In genomic region chr7:126793456-126794270, GRCm38 (mm10) we compare ENCODE assay signal across 10 mouse cellular contexts. TPM values are rescaled to one million over a fixed set of nuclear protein-coding genes. Genes with fewer than 3 reads are reported as not detected.
A peak's percentile ranks its signal among the peaks of the same experiment; 100 is the strongest.
DNase-seq lines count a peak whose midpoint lies in the region; ATAC-seq and TF ChIP-seq lines count a peak whose summit lies in the region.
"Had no signal": no experiment of that assay in that cellular context is flagged by ENCODE, and none has a peak within 500 bp of the region (broad histone marks: within the 10 kb centered on the region; RNA-seq: fewer than 3 reads in every experiment).

No protein-coding gene starts in this region.

- no peaks in the 10 kb centered on the region for H3K27me3 ChIP-seq in forebrain, embryonic 13.5 days
- no peaks in the 10 kb centered on the region for H3K27me3 ChIP-seq in forebrain, embryonic 16.5 days (replicated peaks; ENCODE audit: control insufficient read depth, insufficient read depth, low read length)
- H3K27me3 ChIP-seq in intestine, embryonic 15.5 days (replicated peaks) = no peaks in the 10 kb centered on the region
- no peaks in the 10 kb centered on the region for H3K27me3 ChIP-seq in intestine, postnatal 0 days (replicated peaks; ENCODE audit: control insufficient read depth, insufficient read depth, low read length)
- no peaks in the 10 kb centered on the region for H3K27me3 ChIP-seq in thymus, adult 2 months (ENCODE audit: control insufficient read depth, insufficient read depth, low read length)
- H3K27me3 ChIP-seq in small intestine, adult 2 months (ENCODE audit: control insufficient read depth, insufficient read depth, low read length) = no peaks in the 10 kb centered on the region
- H3K27me3 ChIP-seq: forebrain, embryonic 12.5 days had no signal

- 0 out of 2 replicates have a peak overlapping the region, but pooled peaks have one; percentile 90 for H3K4me2 ChIP-seq in forebrain, embryonic 13.5 days
- no peak overlapping the region for H3K4me2 ChIP-seq in forebrain, embryonic 16.5 days (ENCODE audit: low read length)
- peak overlapping the region; percentile 68; the same call in 1 of the 2 replicates for H3K4me2 ChIP-seq in intestine, embryonic 15.5 days (replicated peaks)
- H3K4me2 ChIP-seq in intestine, postnatal 0 days (replicated peaks; ENCODE audit: low read depth) = no peak overlapping the region

- no peak overlapping the region for H3K4me3 ChIP-seq in forebrain, embryonic 13.5 days
- no peak overlapping the region for H3K4me3 ChIP-seq in forebrain, embryonic 16.5 days (replicated peaks; ENCODE audit: low read length)
- H3K4me3 ChIP-seq in intestine, embryonic 15.5 days (replicated peaks) = no peak overlapping the region
- H3K4me3 ChIP-seq in intestine, postnatal 0 days (ENCODE audit: low read depth, low read length) = no peak overlapping the region
- H3K4me3 ChIP-seq in thymus, adult 2 months (ENCODE audit: control insufficient read depth, insufficient read depth, low read length) = no peak overlapping the region
- no peak overlapping the region for H3K4me3 ChIP-seq in small intestine, adult 2 months (ENCODE audit: low read depth, low read length)

- no peak for DNase-seq in thymus, adult 2 months
- DNase-seq in thymus, postnatal 10 days (ENCODE audit: low spot score in 2 of 2) = no peak
- DNase-seq in lung, adult 18-20 months = no peak
- DNase-seq: cerebellum, postnatal 36 days had no signal

- H3K36me3 ChIP-seq in forebrain, embryonic 13.5 days (ENCODE audit: poor library complexity, severe bottlenecking) = peaks cover 53% of the 10 kb centered on the region
- peaks cover 20% of the 10 kb centered on the region for H3K36me3 ChIP-seq in forebrain, embryonic 16.5 days (ENCODE audit: control insufficient read depth, insufficient read depth)
- H3K36me3 ChIP-seq in intestine, embryonic 15.5 days = peaks cover 24% of the 10 kb centered on the region
- peaks cover 42% of the 10 kb centered on the region for H3K36me3 ChIP-seq in intestine, postnatal 0 days (ENCODE audit: control insufficient read depth, insufficient read depth)
- H3K36me3 ChIP-seq in thymus, adult 2 months (ENCODE audit: control insufficient read depth, insufficient read depth, low read length) = peaks cover 14% of the 10 kb centered on the region
- H3K36me3 ChIP-seq in small intestine, adult 2 months (ENCODE audit: control insufficient read depth, insufficient read depth, low read length) = peaks cover 41% of the 10 kb centered on the region

- TF ChIP-seq POLR2A in thymus, adult 2 months (IDR thresholded peaks at IDR 0.05; ENCODE audit: control insufficient read depth, extremely low read depth, insufficient read depth, low read length, poor library complexity) = no peak
- no peak for TF ChIP-seq POLR2A in small intestine, adult 2 months (IDR thresholded peaks at IDR 0.05; ENCODE audit: low read depth, low read length)

- 78% methylated on average over 4 of the region's 4 CpGs for WGBS in forebrain, embryonic 13.5 days
- 75% methylated on average over 4 of the region's 4 CpGs for WGBS in forebrain, embryonic 16.5 days
- WGBS in intestine, embryonic 15.5 days = 77% methylated on average over 4 of the region's 4 CpGs
- 64% methylated on average over 4 of the region's 4 CpGs for WGBS in intestine, postnatal 0 days
- WGBS in thymus, adult 2 months = 90% methylated on average over 4 of the region's 4 CpGs
- WGBS in small intestine, adult 2 months = 85% methylated on average over 4 of the region's 4 CpGs

- no peak overlapping the region for H3K9ac ChIP-seq in forebrain, embryonic 13.5 days
- no peak overlapping the region for H3K9ac ChIP-seq in forebrain, embryonic 16.5 days (replicated peaks; ENCODE audit: low read depth, low read length)
- H3K9ac ChIP-seq in intestine, embryonic 15.5 days = no peak overlapping the region
- H3K9ac ChIP-seq in intestine, postnatal 0 days (ENCODE audit: low read depth, low read length) = no peak overlapping the region

- TF ChIP-seq CTCF in intestine, postnatal 0 days (IDR thresholded peaks at IDR 0.05; ENCODE audit: low read depth) = no peak
- TF ChIP-seq CTCF in thymus, adult 2 months (IDR thresholded peaks at IDR 0.05; ENCODE audit: borderline replicate concordance, control insufficient read depth, extremely low read depth, insufficient read depth, low read length, poor library complexity) = no peak
- TF ChIP-seq CTCF in small intestine, adult 2 months (IDR thresholded peaks at IDR 0.05; ENCODE audit: extremely low read depth, insufficient read length, insufficient replicate concordance, low read depth, low read length) = no peak

- no peak for ATAC-seq in forebrain, embryonic 13.5 days
- ATAC-seq in forebrain, embryonic 16.5 days = no peak
- ATAC-seq in intestine, embryonic 15.5 days = no peak
- ATAC-seq in intestine, postnatal 0 days = no peak

- H3K4me1 ChIP-seq in forebrain, embryonic 13.5 days = peaks cover 52% of the 10 kb centered on the region
- H3K4me1 ChIP-seq in forebrain, embryonic 16.5 days (replicated peaks; ENCODE audit: control insufficient read depth, insufficient read depth, low read length) = peaks cover 36% of the 10 kb centered on the region
- H3K4me1 ChIP-seq in intestine, embryonic 15.5 days (replicated peaks) = peaks cover 28% of the 10 kb centered on the region
- H3K4me1 ChIP-seq in intestine, postnatal 0 days (replicated peaks; ENCODE audit: control insufficient read depth, insufficient read depth, low read length) = peaks cover 3% of the 10 kb centered on the region; the same call in 1 of the 2 replicates
- H3K4me1 ChIP-seq in thymus, adult 2 months (replicated peaks; ENCODE audit: control insufficient read depth, insufficient read depth, low read length) = peaks cover 35% of the 10 kb centered on the region
- peaks cover 10% of the 10 kb centered on the region for H3K4me1 ChIP-seq in small intestine, adult 2 months (ENCODE audit: control insufficient read depth, insufficient read depth, insufficient read length, low read length)

- H3K9me3 ChIP-seq in forebrain, embryonic 13.5 days (replicated peaks) = no peaks in the 10 kb centered on the region
- no peaks in the 10 kb centered on the region for H3K9me3 ChIP-seq in forebrain, embryonic 16.5 days (ENCODE audit: control insufficient read depth, low read length)
- H3K9me3 ChIP-seq in intestine, embryonic 15.5 days = no peaks in the 10 kb centered on the region
- no peaks in the 10 kb centered on the region for H3K9me3 ChIP-seq in intestine, postnatal 0 days (ENCODE audit: control insufficient read depth)
- H3K9me3 ChIP-seq: forebrain, embryonic 12.5 days had no signal

- no peak overlapping the region; the same call in 1 of the 2 replicates for H3K27ac ChIP-seq in forebrain, embryonic 13.5 days
- H3K27ac ChIP-seq in forebrain, embryonic 16.5 days (ENCODE audit: low read length) = no peak overlapping the region
- no peak overlapping the region for H3K27ac ChIP-seq in intestine, embryonic 15.5 days
- H3K27ac ChIP-seq in intestine, postnatal 0 days (ENCODE audit: low read depth, low read length) = no peak overlapping the region
- H3K27ac ChIP-seq in thymus, adult 2 months (ENCODE audit: control insufficient read depth, insufficient read depth, low read length) = peak overlapping the region; percentile 82
- H3K27ac ChIP-seq in small intestine, adult 2 months (ENCODE audit: insufficient read depth, low read depth, low read length) = peak overlapping the region; percentile 28; the same call in 1 of the 2 replicates

RNA-seq across cellular contexts. Expression of gene Ppp4c, which starts 1.4 kb away (rescaled TPM):
- polyA plus RNA-seq in forebrain, embryonic 13.5 days (2015; fragmentation: Nextera tagmentation; extraction: Ambion mirVana) = 246 and 258 TPM in 2 replicates
- 196 and 202 TPM in 2 replicates for polyA plus RNA-seq in forebrain, embryonic 16.5 days (2015; fragmentation: Nextera tagmentation; extraction: Ambion mirVana)
- polyA plus RNA-seq in intestine, embryonic 15.5 days (2015; fragmentation: Nextera tagmentation; extraction: Ambion mirVana) = 248 and 256 TPM in 2 replicates
- polyA plus RNA-seq in intestine, postnatal 0 days (2015; fragmentation: Nextera tagmentation; extraction: Ambion mirVana) = 134 and 135 TPM in 2 replicates
- 460 and 482 TPM in 2 replicates for polyA plus RNA-seq in thymus, adult 2 months (2012; rRNA removed)
- 101 and 199 TPM in 2 replicates for polyA plus RNA-seq in small intestine, adult 2 months (2012; rRNA removed)

RNA-seq across cellular contexts. Expression of gene Fam57b, which starts 3.8 kb away (rescaled TPM):
- polyA plus RNA-seq in forebrain, embryonic 13.5 days (2015; fragmentation: Nextera tagmentation; extraction: Ambion mirVana) = 27.0 and 30.0 TPM in 2 replicates
- 32.8 and 40.4 TPM in 2 replicates for polyA plus RNA-seq in forebrain, embryonic 16.5 days (2015; fragmentation: Nextera tagmentation; extraction: Ambion mirVana)
- 1.2 and 1.5 TPM in 2 replicates for polyA plus RNA-seq in intestine, embryonic 15.5 days (2015; fragmentation: Nextera tagmentation; extraction: Ambion mirVana)
- polyA plus RNA-seq in intestine, postnatal 0 days (2015; fragmentation: Nextera tagmentation; extraction: Ambion mirVana) = 0.97 and 1.2 TPM in 2 replicates
- polyA plus RNA-seq in thymus, adult 2 months (2012; rRNA removed) = 2.9 and 3.3 TPM in 2 replicates
- polyA plus RNA-seq in small intestine, adult 2 months (2012; rRNA removed) = 2.2 and 4.1 TPM in 2 replicates

RNA-seq across cellular contexts. Expression of gene Tbx6, which starts 12.4 kb away (rescaled TPM):
- polyA plus RNA-seq in forebrain, embryonic 13.5 days (2015; fragmentation: Nextera tagmentation; extraction: Ambion mirVana) = 0.43 and 0.55 TPM in 2 replicates
- polyA plus RNA-seq in forebrain, embryonic 16.5 days (2015; fragmentation: Nextera tagmentation; extraction: Ambion mirVana) = 0.73 and 0.86 TPM in 2 replicates
- 0.34 and 0.43 TPM in 2 replicates for polyA plus RNA-seq in intestine, embryonic 15.5 days (2015; fragmentation: Nextera tagmentation; extraction: Ambion mirVana)
- 0.17 TPM in 2 replicates for polyA plus RNA-seq in intestine, postnatal 0 days (2015; fragmentation: Nextera tagmentation; extraction: Ambion mirVana)
- 25.0 and 37.9 TPM in 2 replicates for polyA plus RNA-seq in thymus, adult 2 months (2012; rRNA removed)
- 1.4 and 2.4 TPM in 2 replicates for polyA plus RNA-seq in small intestine, adult 2 months (2012; rRNA removed)

RNA-seq across cellular contexts. Expression of gene Ypel3, which starts 16.9 kb away (rescaled TPM):
- 124 and 143 TPM in 2 replicates for polyA plus RNA-seq in forebrain, embryonic 13.5 days (2015; fragmentation: Nextera tagmentation; extraction: Ambion mirVana)
- polyA plus RNA-seq in forebrain, embryonic 16.5 days (2015; fragmentation: Nextera tagmentation; extraction: Ambion mirVana) = 199 and 202 TPM in 2 replicates
- polyA plus RNA-seq in intestine, embryonic 15.5 days (2015; fragmentation: Nextera tagmentation; extraction: Ambion mirVana) = 66.9 and 71.2 TPM in 2 replicates
- polyA plus RNA-seq in intestine, postnatal 0 days (2015; fragmentation: Nextera tagmentation; extraction: Ambion mirVana) = 63.1 and 64.6 TPM in 2 replicates
- polyA plus RNA-seq in thymus, adult 2 months (2012; rRNA removed) = 622 and 685 TPM in 2 replicates
- 153 and 244 TPM in 2 replicates for polyA plus RNA-seq in small intestine, adult 2 months (2012; rRNA removed)

RNA-seq across cellular contexts. Expression of gene Gdpd3, which starts 27.5 kb away (rescaled TPM):
- 1.7 and 2.8 TPM in 2 replicates for polyA plus RNA-seq in forebrain, embryonic 13.5 days (2015; fragmentation: Nextera tagmentation; extraction: Ambion mirVana)
- polyA plus RNA-seq in forebrain, embryonic 16.5 days (2015; fragmentation: Nextera tagmentation; extraction: Ambion mirVana) = 1.3 and 2.6 TPM in 2 replicates
- polyA plus RNA-seq in intestine, embryonic 15.5 days (2015; fragmentation: Nextera tagmentation; extraction: Ambion mirVana) = 1.4 and 1.6 TPM in 2 replicates
- 13.9 and 14.6 TPM in 2 replicates for polyA plus RNA-seq in intestine, postnatal 0 days (2015; fragmentation: Nextera tagmentation; extraction: Ambion mirVana)
- 15.7 and 106 TPM in 2 replicates for polyA plus RNA-seq in thymus, adult 2 months (2012; rRNA removed)
- polyA plus RNA-seq in small intestine, adult 2 months (2012; rRNA removed) = 5.0 and 24.4 TPM in 2 replicates

Comparison
In these comparisons a context has a peak if more than half of its experiments do, and no peak if none do; other contexts are left out.
1. H3K4me2 ChIP-seq: peak in forebrain, embryonic 13.5 days (single experiment) and intestine, embryonic 15.5 days (single experiment); none in forebrain, embryonic 16.5 days (single experiment) and intestine, postnatal 0 days (single experiment).
2. H3K27ac ChIP-seq: peak in thymus, adult 2 months (single experiment) and small intestine, adult 2 months (single experiment); none in forebrain, embryonic 13.5 days (single experiment), forebrain, embryonic 16.5 days (single experiment), intestine, embryonic 15.5 days (single experiment) and intestine, postnatal 0 days (single experiment).